Mouse (Mus musculus) left cerebral cortex, adult 6 months (tissue): Measurements from ENCODE around the gene Asf1a. TPM values are rescaled to one million over a fixed set of nuclear protein-coding genes. Genes with fewer than 3 reads are reported as not detected.

Source experiments
- long read RNA-seq, 2 experiments: library from polyadenylated mRNA; unstranded; transcript quantifications; one replicate each; pipeline ENCODE4 v2.0.0; 2019 to 2020
- polyA plus RNA-seq: library from polyadenylated mRNA; unstranded; fragments of <200 nt; fragmentation: Nextera tagmentation; gene quantifications from 2 replicates; pipeline ENCODE4 v1.2.3, GENCODE M21; 2021

Gene Asf1a
- polyA plus RNA-seq, result 22.2 and 23.4 TPM in 2 replicates
- long read RNA-seq, experiment 1, transcript Asf1a-201 (4 exons, 2,201 nt), result major isoform, 36 of 40 reads
- long read RNA-seq, experiment 1, partial matches to known transcripts, result 1 of 40 reads
- long read RNA-seq, experiment 1, other reads (novel, unspliced or antisense), result 3 of 40 reads
- long read RNA-seq, experiment 2, transcript Asf1a-201 (4 exons, 2,201 nt), result major isoform, 25 of 27 reads
- long read RNA-seq, experiment 2, partial matches to known transcripts, result 1 of 27 reads
- long read RNA-seq, experiment 2, other reads (novel, unspliced or antisense), result 1 of 27 reads

GRCm38 (mm10) chr10:53596677-53597120, at the start of gene Asf1a:
TSS of gene Asf1a (plus strand) at chr10:53596757.

GRCm38 (mm10) chr10:53630339-53630738, 33.8 kb downstream of the Asf1a start, which contains the start of gene Mcm9:
TSS of gene Mcm9 (minus strand) at chr10:53630439.

Other genes with a start within 250 kb of the Asf1a start
- 9.4 and 10.5 TPM in 2 replicates for gene Cep85l, start 216.8 kb upstream of the Asf1a start, polyA plus RNA-seq
- 4.0 and 4.8 TPM in 2 replicates for gene Mcm9, start 33.7 kb downstream of the Asf1a start, polyA plus RNA-seq
- 5.6 and 13.7 TPM in 2 replicates for gene Fam184a, start 154.4 kb downstream of the Asf1a start, polyA plus RNA-seq